Mouse (Mus musculus) hindbrain, embryonic 12.5 days (tissue): Measurements from ENCODE around the gene Sytl1. TPM values are rescaled to one million over a fixed set of nuclear protein-coding genes. Genes with fewer than 3 reads are reported as not detected.

Experiments
- ATAC-seq: fragments of 200-750 bp; cut with Nextera tagmentation; 2 replicates; pipeline ENCODE4 v1.8.0; 2017; ENCODE audit warnings: moderate TSS enrichment; ENCODE audit not compliant: low FRiP score
- H3K27ac ChIP-seq: fragments of 300-500 bp; sonication (generic); 2 replicates; pipeline ENCODE4 v1.5.1; 2016; ENCODE audit warnings: mild to moderate bottlenecking
- H3K27me3 ChIP-seq: fragments of 300-500 bp; sonication (generic); 2 replicates; pipeline ENCODE4 v1.6.1; 2016; ENCODE audit warnings: mild to moderate bottlenecking
- H3K36me3 ChIP-seq: fragments of 300-500 bp; sonication (generic); 2 replicates; pipeline ENCODE4 v1.6.1; 2016; ENCODE audit warnings: mild to moderate bottlenecking
- H3K4me1 ChIP-seq: fragments of 300-500 bp; sonication (generic); 2 replicates; pipeline ENCODE4 v1.6.1; 2016
- H3K4me2 ChIP-seq: fragments of 300-500 bp; sonication (generic); replicated peaks from 2 replicates; pipeline ENCODE4 v1.6.1; 2016; ENCODE audit warnings: mild to moderate bottlenecking
- H3K4me3 ChIP-seq: fragments of 300-500 bp; sonication (generic); 2 replicates; pipeline ENCODE4 v1.5.1; 2016; ENCODE audit warnings: mild to moderate bottlenecking
- H3K9ac ChIP-seq: fragments of 300-500 bp; sonication (generic); 2 replicates; pipeline ENCODE4 v1.6.1; 2016; ENCODE audit warnings: mild to moderate bottlenecking, moderate library complexity
- H3K9me3 ChIP-seq: fragments of 300-500 bp; sonication (generic); replicated peaks from 2 replicates; pipeline ENCODE4 v1.6.1; 2016; ENCODE audit warnings: mild to moderate bottlenecking
- WGBS: fragments of 180-500 bp; shearing (Covaris S2); methylation state at CpG from one replicate; pipeline ENCODE4 v1.1.7; 2016; 5-methylcytosine and 5-hydroxymethylcytosine counted together
- polyA plus RNA-seq: library from polyadenylated mRNA; unstranded; fragments of >200 nt; fragmentation: Nextera tagmentation; extraction: Ambion mirVana; gene quantifications from 2 replicates; pipeline ENCODE4 v1.2.1, GENCODE M21; 2016

The Sytl1 gene
- polyA plus RNA-seq, 1 experiment from 2014 or later: 0.67 TPM

DNA sequence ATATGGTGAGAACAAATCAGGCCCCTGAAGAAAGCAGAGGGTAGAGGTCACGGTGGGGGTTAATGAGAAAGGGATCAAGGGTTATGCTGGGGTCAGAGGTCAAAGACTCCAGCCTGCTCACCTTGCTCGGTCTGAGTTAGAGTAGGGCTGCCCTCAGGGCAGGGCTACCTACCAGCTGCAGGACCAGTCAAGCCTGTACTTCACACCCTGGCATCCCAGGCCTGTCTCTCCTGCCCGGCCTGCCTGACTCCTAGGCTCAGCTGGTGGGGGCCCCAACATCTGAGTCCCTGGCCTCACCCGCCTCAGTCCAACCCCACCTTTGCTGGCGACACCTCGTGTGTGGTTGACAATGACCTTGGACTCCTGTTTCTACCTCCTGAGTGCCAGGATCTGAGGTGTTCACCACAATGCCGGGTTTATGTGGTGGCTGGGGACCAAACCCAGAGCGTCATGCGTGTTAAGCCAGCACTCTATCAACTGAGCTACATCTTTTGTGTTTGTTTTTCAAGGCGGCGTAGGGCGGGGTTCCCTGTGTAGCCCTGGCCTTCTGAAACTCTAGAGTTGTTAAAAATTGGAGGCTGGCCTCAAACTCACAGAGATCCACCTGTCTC, 5.0 kb downstream of the Sytl1 start:
- ATAC-seq: no peak
- 74% methylated on average over 12 of the region's 12 CpGs for WGBS
- Histone ChIP-seq H3K27me3 (peaks cover 50% of the 10 kb centered on the region), H3K4me1 (no peaks in the 10 kb centered on the region), H3K4me2 (no peak overlapping the region), H3K27ac (no peak overlapping the region), H3K9ac (no peak overlapping the region), H3K9me3 (no peaks in the 10 kb centered on the region), H3K4me3 (no peak overlapping the region), H3K36me3 (no peaks in the 10 kb centered on the region)

DNA sequence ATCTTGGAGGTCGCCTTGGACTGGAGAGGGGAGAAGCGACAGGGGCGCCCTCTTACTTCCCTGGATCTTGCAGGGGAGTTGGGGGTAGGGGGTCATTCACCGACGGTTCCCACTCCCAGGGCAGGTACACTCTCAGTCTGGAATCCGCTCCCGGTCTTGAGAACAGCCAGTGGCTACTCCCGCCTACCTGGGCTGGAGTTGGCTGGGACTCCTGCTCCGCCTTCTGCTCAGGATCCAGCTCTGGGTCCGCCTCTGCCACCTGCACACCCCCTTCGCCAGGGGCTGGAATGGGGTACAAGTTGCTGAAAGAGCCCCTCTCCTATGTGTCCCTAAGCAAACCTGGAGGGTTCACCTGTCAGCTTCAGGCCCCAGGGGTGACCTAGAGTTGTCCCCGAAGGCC, 5.7 kb downstream of the Sytl1 start:
- ATAC-seq: no peak
- WGBS: 31% methylated on average over 12 of the region's 12 CpGs
- Histone ChIP-seq H3K4me2 (0 out of 2 replicates have a peak overlapping the region, but pooled peaks have one; percentile 13), H3K27ac (no peak overlapping the region), H3K36me3 (no peaks in the 10 kb centered on the region), H3K4me3 (no peak overlapping the region), H3K9me3 (no peaks in the 10 kb centered on the region), H3K4me1 (no peaks in the 10 kb centered on the region), H3K9ac (no peak overlapping the region), H3K27me3 (peaks cover 56% of the 10 kb centered on the region)

DNA sequence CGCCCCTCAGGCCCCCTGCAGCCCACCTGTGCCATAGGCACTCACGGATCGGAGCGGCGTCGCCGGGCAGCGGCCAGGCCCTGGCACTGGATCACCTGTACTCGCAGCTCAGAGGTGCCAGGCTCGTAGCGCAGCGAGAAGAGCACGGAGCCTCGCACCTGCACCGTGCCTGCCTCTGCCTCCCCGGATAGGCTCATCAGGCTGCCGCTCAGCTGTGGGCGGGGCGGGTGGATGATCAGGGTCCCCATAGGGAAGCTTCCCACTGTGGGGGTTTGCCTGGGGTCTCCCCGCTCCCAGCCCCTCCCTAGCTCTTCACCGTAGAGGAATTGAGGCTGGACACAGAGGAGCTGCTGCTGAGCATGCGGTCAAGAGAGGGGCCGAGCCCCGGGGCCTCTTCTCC, 6.1 kb downstream of the Sytl1 start:
- H3K4me3 ChIP-seq: no peak overlapping the region
- 19% methylated on average over 24 of the region's 24 CpGs for WGBS
- no peak overlapping the region for H3K9ac ChIP-seq
- H3K9me3 ChIP-seq: no peaks in the 10 kb centered on the region
- H3K27me3 ChIP-seq: peaks cover 61% of the 10 kb centered on the region
- no peak for ATAC-seq
- no peaks in the 10 kb centered on the region for H3K4me1 ChIP-seq
- H3K27ac ChIP-seq: no peak overlapping the region
- H3K4me2 ChIP-seq: 0 out of 2 replicates have a peak overlapping the region, but pooled peaks have one; percentile 13
- H3K36me3 ChIP-seq: no peaks in the 10 kb centered on the region

DNA sequence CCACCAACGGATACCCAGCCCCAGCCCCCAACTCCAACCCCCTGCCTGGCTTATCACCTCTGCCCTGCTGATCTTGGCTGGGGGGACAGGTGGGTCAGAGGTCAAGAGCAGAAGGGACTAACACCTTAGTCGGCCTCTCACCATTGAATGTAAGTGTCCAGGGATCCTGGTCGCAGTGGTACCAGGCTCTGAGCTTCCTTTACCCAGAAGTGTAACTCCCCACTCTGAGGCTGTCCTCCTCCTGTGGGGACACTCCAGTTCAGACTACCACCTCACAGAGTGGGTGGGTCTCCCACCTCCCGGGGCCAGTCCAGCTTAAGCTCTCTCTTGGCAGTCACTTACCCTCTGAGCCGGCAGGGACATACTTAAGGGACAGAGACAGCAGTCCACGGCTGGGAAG, 7.5 kb downstream of the Sytl1 start:
- Histone ChIP-seq H3K4me2 (no peak overlapping the region), H3K4me1 (peaks cover 14% of the 10 kb centered on the region), H3K4me3 (no peak overlapping the region), H3K27ac (no peak overlapping the region), H3K27me3 (peaks cover 72% of the 10 kb centered on the region), H3K36me3 (no peaks in the 10 kb centered on the region), H3K9me3 (no peaks in the 10 kb centered on the region), H3K9ac (no peak overlapping the region)
- WGBS: 67% methylated on average over 6 of the region's 6 CpGs
- no peak for ATAC-seq

DNA sequence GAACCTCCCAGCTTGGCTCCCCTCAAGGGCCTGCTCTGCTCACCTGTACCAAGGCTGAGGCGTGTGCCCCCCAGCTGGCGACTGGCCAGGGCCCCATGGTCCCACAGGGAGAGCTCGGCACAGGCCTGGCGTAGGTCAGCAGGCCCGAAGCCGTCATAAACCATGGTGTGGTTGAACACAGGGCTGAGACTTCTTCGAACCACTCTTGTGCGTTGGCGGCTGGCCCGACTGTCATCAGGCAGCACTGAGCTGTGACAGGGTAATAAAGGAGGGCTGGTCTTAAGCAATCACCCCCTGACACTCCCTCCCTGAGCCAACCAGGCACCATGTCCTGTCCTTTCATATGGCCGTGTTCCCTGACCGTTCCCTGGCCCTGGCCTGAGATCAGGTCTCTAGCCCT, 9.5 kb downstream of the Sytl1 start:
- Histone ChIP-seq H3K36me3 (no peaks in the 10 kb centered on the region), H3K27ac (no peak overlapping the region), H3K27me3 (peaks cover 90% of the 10 kb centered on the region), H3K4me2 (no peak overlapping the region), H3K9me3 (no peaks in the 10 kb centered on the region), H3K9ac (no peak overlapping the region), H3K4me1 (peaks cover 15% of the 10 kb centered on the region), H3K4me3 (no peak overlapping the region)
- 82% methylated on average over 12 of the region's 12 CpGs for WGBS
- no peak for ATAC-seq

DNA sequence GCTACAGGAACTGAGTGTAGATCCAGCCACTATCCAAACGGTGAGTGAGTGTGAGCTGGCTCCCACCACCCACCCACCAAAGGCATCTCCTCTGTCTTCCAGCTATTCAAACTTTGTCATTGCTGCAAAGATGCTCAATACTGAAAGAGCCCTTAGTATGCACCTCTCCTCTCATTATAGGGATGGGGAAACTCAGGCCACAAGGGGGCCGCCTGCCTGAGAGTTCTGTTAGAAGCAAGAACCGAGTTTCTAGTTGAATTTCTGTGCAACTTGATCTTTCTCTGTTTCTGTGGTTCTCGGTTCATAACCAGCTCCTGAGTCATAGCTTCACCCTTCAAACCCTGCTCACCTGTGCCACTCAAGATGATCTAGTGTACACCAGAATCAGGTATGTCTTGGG, 10.8 kb downstream of the Sytl1 start:
- no peak overlapping the region for H3K4me2 ChIP-seq
- H3K9ac ChIP-seq: no peak overlapping the region
- no peak for ATAC-seq
- H3K4me1 ChIP-seq: peaks cover 15% of the 10 kb centered on the region
- no peak overlapping the region for H3K4me3 ChIP-seq
- no peaks in the 10 kb centered on the region for H3K9me3 ChIP-seq
- H3K27ac ChIP-seq: no peak overlapping the region
- H3K36me3 ChIP-seq: no peaks in the 10 kb centered on the region
- 36% methylated on average over 4 of the region's 4 CpGs for WGBS
- peaks cover 92% of the 10 kb centered on the region for H3K27me3 ChIP-seq

DNA sequence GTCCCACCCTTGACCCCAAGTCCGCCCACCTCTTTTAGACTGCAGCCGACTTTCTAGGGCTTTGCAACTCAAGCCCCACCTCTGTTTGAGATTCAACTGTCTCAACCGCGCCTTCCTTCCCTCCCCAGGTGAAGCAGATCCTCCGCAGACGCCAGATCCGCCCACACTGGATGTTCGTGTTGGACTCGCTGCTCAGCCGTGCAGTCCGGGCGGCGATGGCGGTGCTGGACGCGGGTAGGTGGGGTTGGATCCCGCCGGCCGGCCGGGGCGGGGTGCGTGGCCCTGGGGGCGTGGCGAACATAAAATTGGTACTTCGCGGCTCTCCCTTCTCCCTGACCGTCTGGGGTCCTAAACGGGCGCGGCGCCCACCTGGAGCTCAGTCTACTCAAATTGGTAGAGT, 11.7 kb downstream of the Sytl1 start:
- peaks cover 15% of the 10 kb centered on the region for H3K4me1 ChIP-seq
- H3K4me2 ChIP-seq: peak overlapping the region; percentile 58
- no peaks in the 10 kb centered on the region for H3K36me3 ChIP-seq
- under 1% methylated on average over 31 of the region's 31 CpGs for WGBS
- no peak overlapping the region for H3K27ac ChIP-seq
- no peaks in the 10 kb centered on the region for H3K9me3 ChIP-seq
- ATAC-seq: no peak
- H3K27me3 ChIP-seq: peaks cover 92% of the 10 kb centered on the region
- peak overlapping the region; percentile 33 for H3K4me3 ChIP-seq
- H3K9ac ChIP-seq: peak overlapping the region; percentile 47; the same call in 1 of the 2 replicates

DNA sequence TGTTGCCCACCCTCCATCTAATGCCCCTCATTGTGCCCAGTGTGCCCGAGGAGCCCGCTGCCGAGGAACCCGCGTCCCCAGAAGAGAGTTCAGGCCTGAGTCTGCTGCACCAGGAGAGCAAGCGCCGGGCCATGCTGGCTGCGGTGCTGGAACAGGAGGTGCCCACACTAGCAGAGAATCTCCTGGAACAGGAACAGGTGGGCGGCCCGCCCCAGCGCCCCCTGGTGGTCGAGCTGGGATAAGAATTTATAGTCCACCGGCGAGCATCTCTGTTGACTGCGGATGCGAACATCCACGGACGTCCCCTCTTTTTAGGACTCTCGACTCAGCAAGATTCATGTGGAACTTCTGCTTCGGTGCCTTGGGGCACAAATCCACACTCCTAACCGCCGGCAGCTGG, 12.3 kb downstream of the Sytl1 start:
- H3K4me3 ChIP-seq: peak overlapping the region; percentile 33
- H3K4me2 ChIP-seq: peak overlapping the region; percentile 58
- peaks cover 15% of the 10 kb centered on the region for H3K4me1 ChIP-seq
- H3K27ac ChIP-seq: no peak overlapping the region
- H3K9me3 ChIP-seq: no peaks in the 10 kb centered on the region
- H3K27me3 ChIP-seq: peaks cover 92% of the 10 kb centered on the region
- no peaks in the 10 kb centered on the region for H3K36me3 ChIP-seq
- no peak for ATAC-seq
- WGBS: 3% methylated on average over 22 of the region's 22 CpGs
- peak overlapping the region; percentile 43; the same call in 1 of the 2 replicates for H3K9ac ChIP-seq

DNA sequence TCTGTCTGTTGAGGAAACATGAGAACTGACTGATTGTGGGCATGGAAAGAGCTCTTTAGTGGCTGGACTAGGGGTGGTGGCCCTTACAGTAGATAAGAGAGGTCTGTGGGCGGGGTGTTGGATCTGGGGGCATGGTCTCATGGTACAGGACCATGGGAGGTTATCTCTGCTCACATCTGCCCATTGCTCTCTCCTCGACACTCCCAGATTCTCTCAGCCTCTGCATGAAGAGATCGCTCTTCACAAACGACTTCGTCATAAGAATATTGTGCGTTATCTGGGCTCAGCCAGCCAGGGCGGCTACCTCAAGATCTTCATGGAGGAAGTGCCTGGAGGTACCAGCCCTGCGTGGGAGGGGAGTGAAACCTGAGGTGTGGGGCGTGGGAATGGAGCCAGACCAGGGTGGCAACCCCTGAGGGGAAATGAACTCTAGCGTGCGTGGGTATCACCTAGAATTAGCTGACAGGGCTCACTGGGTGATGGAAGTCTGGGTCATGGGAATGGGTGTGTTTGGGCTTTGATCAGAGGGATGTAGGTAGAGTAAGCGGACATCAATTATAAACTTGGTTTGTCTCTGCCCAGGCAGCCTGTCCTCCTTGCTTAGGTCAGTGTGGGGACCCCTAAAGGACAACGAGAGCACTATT, 15.0 kb downstream of the Sytl1 start:
- no peak for ATAC-seq
- no peak overlapping the region for H3K27ac ChIP-seq
- H3K4me2 ChIP-seq: no peak overlapping the region
- peaks cover 18% of the 10 kb centered on the region for H3K4me1 ChIP-seq
- WGBS: 78% methylated on average over 13 of the region's 13 CpGs
- H3K27me3 ChIP-seq: peaks cover 97% of the 10 kb centered on the region
- H3K4me3 ChIP-seq: no peak overlapping the region
- H3K36me3 ChIP-seq: no peaks in the 10 kb centered on the region
- H3K9ac ChIP-seq: no peak overlapping the region
- no peaks in the 10 kb centered on the region for H3K9me3 ChIP-seq

DNA sequence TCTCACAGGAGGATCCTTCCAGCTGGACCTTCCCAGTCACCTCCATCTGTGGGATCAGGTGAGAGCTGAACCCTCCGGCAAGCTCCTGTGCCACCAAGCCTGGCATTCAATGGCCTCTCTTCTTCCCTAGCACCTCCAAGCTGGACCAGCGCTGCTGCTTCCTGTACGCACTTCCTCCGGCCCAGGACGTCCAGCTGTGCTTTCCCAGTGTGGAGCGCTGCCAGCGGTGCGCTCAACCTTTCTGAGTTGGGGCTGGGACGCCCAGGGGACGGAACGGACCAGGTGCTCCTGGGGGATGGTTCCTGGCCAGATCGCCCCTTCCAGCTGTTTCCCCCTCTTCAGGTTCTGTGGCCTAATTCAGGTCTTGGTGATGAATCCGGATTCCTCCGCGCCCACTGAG, 15.8 kb downstream of the Sytl1 start:
- 28% methylated on average over 15 of the region's 15 CpGs for WGBS
- Histone ChIP-seq H3K4me2 (no peak overlapping the region), H3K4me3 (no peak overlapping the region), H3K27ac (no peak overlapping the region), H3K9ac (no peak overlapping the region), H3K4me1 (peaks cover 18% of the 10 kb centered on the region), H3K27me3 (peaks cover 97% of the 10 kb centered on the region), H3K9me3 (no peaks in the 10 kb centered on the region), H3K36me3 (no peaks in the 10 kb centered on the region)
- ATAC-seq: no peak

DNA sequence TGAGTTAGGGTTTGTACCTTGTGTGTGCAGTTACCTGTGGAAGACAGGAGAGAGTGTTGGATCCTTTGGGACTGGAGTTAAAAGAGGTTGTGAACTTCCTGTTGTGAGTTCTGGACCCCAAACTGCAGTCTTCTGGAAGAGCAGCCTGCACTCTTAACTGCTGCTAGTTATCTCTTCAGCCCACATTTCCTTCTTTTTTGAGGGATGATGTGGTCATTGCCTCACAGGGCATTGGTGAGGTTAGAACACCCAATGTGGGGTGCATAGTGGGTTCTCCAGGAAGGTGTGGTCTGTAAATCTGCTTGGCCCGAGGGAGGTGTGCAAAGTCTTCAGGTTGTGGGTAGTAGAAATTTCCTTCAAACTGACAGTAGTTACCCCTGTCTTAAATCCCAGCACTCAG, 18.6 kb downstream of the Sytl1 start:
- ATAC-seq: no peak
- H3K36me3 ChIP-seq: no peaks in the 10 kb centered on the region
- H3K9ac ChIP-seq: no peak overlapping the region
- no peak overlapping the region for H3K27ac ChIP-seq
- H3K4me1 ChIP-seq: peaks cover 12% of the 10 kb centered on the region
- H3K4me2 ChIP-seq: no peak overlapping the region
- peaks cover 97% of the 10 kb centered on the region for H3K27me3 ChIP-seq
- H3K4me3 ChIP-seq: no peak overlapping the region
- WGBS: 84% methylated on average over 1 of the region's 1 CpGs
- H3K9me3 ChIP-seq: no peaks in the 10 kb centered on the region

DNA sequence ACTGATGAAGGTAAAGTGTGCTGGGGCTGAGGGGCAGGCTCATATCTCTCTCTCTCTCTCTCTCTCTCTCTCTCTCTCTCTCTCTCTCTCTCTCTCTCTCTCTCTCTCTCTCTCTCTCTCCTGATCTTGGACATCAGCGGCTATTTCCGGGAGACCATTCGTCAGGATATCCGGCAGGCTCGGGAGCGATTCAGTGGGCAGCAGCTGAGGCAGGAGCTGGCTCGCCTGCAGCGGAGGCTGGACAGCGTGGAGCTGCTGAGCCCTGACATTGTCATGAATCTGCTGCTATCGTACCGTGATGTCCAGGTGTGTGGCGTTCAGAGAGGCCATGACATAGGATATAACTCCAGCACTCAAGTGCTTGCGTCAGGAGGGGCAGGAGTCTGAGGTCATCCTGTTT, 19.4 kb downstream of the Sytl1 start:
- Histone ChIP-seq H3K4me3 (no peak overlapping the region), H3K36me3 (no peaks in the 10 kb centered on the region), H3K4me1 (peaks cover 12% of the 10 kb centered on the region), H3K27ac (no peak overlapping the region), H3K9ac (no peak overlapping the region), H3K4me2 (no peak overlapping the region), H3K9me3 (no peaks in the 10 kb centered on the region), H3K27me3 (peaks cover 98% of the 10 kb centered on the region)
- no peak for ATAC-seq
- 51% methylated on average over 13 of the region's 13 CpGs for WGBS

DNA sequence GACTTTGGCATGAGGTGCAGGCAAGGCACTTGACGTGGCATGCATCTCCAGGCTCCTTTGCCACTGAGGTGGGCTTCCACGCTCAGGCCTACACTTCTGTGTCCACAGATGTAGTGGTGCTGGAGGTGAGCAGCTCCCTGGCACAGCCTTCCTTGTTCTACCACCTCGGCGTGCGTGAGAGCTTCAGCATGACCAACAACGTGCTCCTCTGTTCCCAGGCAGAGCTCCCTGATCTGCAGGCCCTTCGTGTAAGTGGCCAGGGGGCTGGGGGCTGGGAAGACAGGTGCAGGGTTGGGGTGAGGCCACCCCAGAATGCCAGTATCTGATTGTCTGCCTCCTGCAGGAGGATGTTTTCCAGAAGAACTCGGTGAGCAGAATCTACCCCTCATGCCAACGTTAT, 20.2 kb downstream of the Sytl1 start:
- Histone ChIP-seq H3K9ac (no peak overlapping the region), H3K27me3 (peaks cover 89% of the 10 kb centered on the region), H3K4me2 (no peak overlapping the region), H3K27ac (no peak overlapping the region), H3K36me3 (no peaks in the 10 kb centered on the region), H3K4me3 (no peak overlapping the region), H3K9me3 (no peaks in the 10 kb centered on the region), H3K4me1 (peaks cover 12% of the 10 kb centered on the region)
- ATAC-seq: no peak
- WGBS: 51% methylated on average over 9 of the region's 9 CpGs
